Mouse (Mus musculus): Measurements from ENCODE around the gene Mybpc3. TPM values are rescaled to one million over a fixed set of nuclear protein-coding genes. Genes with fewer than 3 reads are reported as not detected.

Mybpc3 gene
- polyA plus RNA-seq, 1 experiment from 2014 or later: 0.44 TPM

- Histone ChIP-seq H3K9ac (replicated peaks; ENCODE audit: low read length) (no peak overlapping the region), H3K4me1 (ENCODE audit: insufficient read depth, low read length) (peaks cover 5% of the 10 kb centered on the region), H3K27me3 (ENCODE audit: insufficient read depth, low read length) (peaks cover 4% of the 10 kb centered on the region; the same call in 1 of the 2 replicates), H3K4me2 (replicated peaks; ENCODE audit: low read depth, low read length) (no peak overlapping the region), H3K4me3 (ENCODE audit: low read length) (no peak overlapping the region), H3K27ac (ENCODE audit: low read length) (no peak overlapping the region), H3K9me3 (ENCODE audit: low read length) (no peaks in the 10 kb centered on the region), H3K36me3 (ENCODE audit: insufficient read depth, low read length) (no peaks in the 10 kb centered on the region)
- 81% methylated on average over 19 of the region's 19 CpGs for WGBS
- ATAC-seq (ENCODE audit: low FRiP score, low TSS enrichment): no peak
Observed at GRCm38 (mm10) chr2:91119061-91119460, 1.1 kb downstream of the Mybpc3 start.

- peaks cover 5% of the 10 kb centered on the region for H3K4me1 ChIP-seq (ENCODE audit: insufficient read depth, low read length)
- ATAC-seq (ENCODE audit: low FRiP score, low TSS enrichment): no peak
- H3K27ac ChIP-seq (ENCODE audit: low read length): no peak overlapping the region
- H3K9me3 ChIP-seq (ENCODE audit: low read length): no peaks in the 10 kb centered on the region
- no peak overlapping the region for H3K9ac ChIP-seq (replicated peaks; ENCODE audit: low read length)
- H3K4me3 ChIP-seq (ENCODE audit: low read length): no peak overlapping the region
- H3K4me2 ChIP-seq (replicated peaks; ENCODE audit: low read depth, low read length): no peak overlapping the region
- peaks cover 4% of the 10 kb centered on the region; the same call in 1 of the 2 replicates for H3K27me3 ChIP-seq (ENCODE audit: insufficient read depth, low read length)
- no peaks in the 10 kb centered on the region for H3K36me3 ChIP-seq (ENCODE audit: insufficient read depth, low read length)
- 82% methylated on average over 6 of the region's 6 CpGs for WGBS
Observed at GRCm38 (mm10) chr2:91119551-91119950, 1.6 kb downstream of the Mybpc3 start.

GRCm38 (mm10) chr2:91120261-91120671 is 2.3 kb downstream of the Mybpc3 start:
- ATAC-seq (ENCODE audit: low FRiP score, low TSS enrichment): no peak
- H3K27me3 ChIP-seq (ENCODE audit: insufficient read depth, low read length): peaks cover 4% of the 10 kb centered on the region; the same call in 1 of the 2 replicates

DNA sequence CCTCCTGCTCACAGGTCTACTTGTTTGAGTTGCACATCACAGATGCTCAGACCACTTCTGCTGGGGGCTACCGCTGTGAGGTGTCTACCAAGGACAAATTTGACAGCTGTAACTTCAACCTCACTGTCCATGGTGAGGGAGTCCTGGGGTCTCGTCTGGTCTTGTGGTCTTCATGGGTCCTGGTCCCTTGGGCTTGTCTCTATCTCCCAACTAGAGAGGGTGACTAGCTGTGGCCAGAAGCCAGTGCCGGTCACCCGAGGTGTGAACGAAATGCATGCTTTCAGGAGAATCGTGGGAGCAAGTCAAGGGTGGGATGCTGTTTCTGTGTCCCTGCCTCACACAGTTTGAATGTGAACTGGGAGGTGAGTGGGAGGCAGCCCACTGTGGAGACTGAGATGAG is 3.1 kb downstream of the Mybpc3 start:
- H3K4me1 ChIP-seq (ENCODE audit: insufficient read depth, low read length): no peaks in the 10 kb centered on the region
- no peak for ATAC-seq (ENCODE audit: low FRiP score, low TSS enrichment)
- no peak overlapping the region for H3K4me2 ChIP-seq (replicated peaks; ENCODE audit: low read depth, low read length)
- H3K4me3 ChIP-seq (ENCODE audit: low read length): no peak overlapping the region
- no peaks in the 10 kb centered on the region for H3K36me3 ChIP-seq (ENCODE audit: insufficient read depth, low read length)
- peaks cover 3% of the 10 kb centered on the region; the same call in 1 of the 2 replicates for H3K27me3 ChIP-seq (ENCODE audit: insufficient read depth, low read length)
- H3K9ac ChIP-seq (replicated peaks; ENCODE audit: low read length): no peak overlapping the region
- WGBS: 66% methylated on average over 6 of the region's 6 CpGs
- no peaks in the 10 kb centered on the region for H3K9me3 ChIP-seq (ENCODE audit: low read length)
- H3K27ac ChIP-seq (ENCODE audit: low read length): no peak overlapping the region

More at GRCm38 (mm10) chr2:91120261-91120671, 2.3 kb downstream of the Mybpc3 start:
- no peak overlapping the region for H3K4me2 ChIP-seq (replicated peaks; ENCODE audit: low read depth, low read length)
- H3K27ac ChIP-seq (ENCODE audit: low read length): no peak overlapping the region
- H3K9ac ChIP-seq (replicated peaks; ENCODE audit: low read length): no peak overlapping the region
- WGBS: 66% methylated on average over 6 of the region's 6 CpGs
- H3K36me3 ChIP-seq (ENCODE audit: insufficient read depth, low read length): no peaks in the 10 kb centered on the region
- H3K4me3 ChIP-seq (ENCODE audit: low read length): no peak overlapping the region
- peaks cover 4% of the 10 kb centered on the region for H3K4me1 ChIP-seq (ENCODE audit: insufficient read depth, low read length)
- H3K9me3 ChIP-seq (ENCODE audit: low read length): no peaks in the 10 kb centered on the region

DNA sequence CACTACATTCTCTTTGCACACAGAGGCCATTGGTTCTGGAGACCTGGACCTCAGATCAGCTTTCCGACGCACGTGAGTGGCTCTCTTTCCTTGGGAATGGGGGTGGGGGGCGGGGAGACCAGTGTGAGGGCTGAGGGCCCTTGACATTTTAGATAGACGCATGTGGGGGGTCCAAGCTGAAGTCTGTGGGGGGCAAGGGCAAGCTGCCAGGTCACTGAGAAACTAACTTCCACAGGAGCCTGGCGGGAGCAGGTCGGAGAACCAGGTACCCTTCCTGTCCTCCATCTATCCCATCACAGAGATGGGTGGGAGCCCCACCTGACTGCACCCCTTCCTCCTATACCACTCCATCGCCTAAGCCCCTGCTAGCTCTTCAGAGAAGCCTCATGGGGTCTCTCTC is 3.6 kb downstream of the Mybpc3 start:
- no peak overlapping the region for H3K9ac ChIP-seq (replicated peaks; ENCODE audit: low read length)
- no peak overlapping the region for H3K4me2 ChIP-seq (replicated peaks; ENCODE audit: low read depth, low read length)
- H3K4me3 ChIP-seq (ENCODE audit: low read length): no peak overlapping the region
- H3K4me1 ChIP-seq (ENCODE audit: insufficient read depth, low read length): no peaks in the 10 kb centered on the region
- no peak for ATAC-seq (ENCODE audit: low FRiP score, low TSS enrichment)
- H3K9me3 ChIP-seq (ENCODE audit: low read length): no peaks in the 10 kb centered on the region
- no peaks in the 10 kb centered on the region for H3K27me3 ChIP-seq (ENCODE audit: insufficient read depth, low read length)
- H3K27ac ChIP-seq (ENCODE audit: low read length): no peak overlapping the region
- H3K36me3 ChIP-seq (ENCODE audit: insufficient read depth, low read length): no peaks in the 10 kb centered on the region
- 49% methylated on average over 8 of the region's 8 CpGs for WGBS

DNA sequence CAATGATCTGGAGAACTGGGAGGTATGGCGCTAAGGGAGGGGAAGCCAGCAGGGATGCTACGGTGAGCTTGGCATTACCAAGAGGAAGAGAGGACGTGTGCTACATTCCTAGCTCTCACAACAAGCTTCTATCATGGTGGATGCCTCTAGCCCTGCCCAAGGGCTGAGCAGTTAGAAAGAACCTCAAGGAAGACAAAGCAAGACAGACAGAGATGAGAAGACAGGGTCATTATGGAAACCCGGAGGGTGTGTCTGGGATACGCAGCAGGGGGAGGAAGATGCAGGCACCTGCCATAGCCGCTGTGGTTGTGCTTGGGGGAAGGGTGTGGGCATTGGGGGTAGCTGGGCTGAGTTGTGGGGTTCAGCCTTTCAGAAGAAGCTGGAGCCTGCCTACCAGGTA is 5.6 kb downstream of the Mybpc3 start:
- H3K27ac ChIP-seq (ENCODE audit: low read length): no peak overlapping the region
- no peak overlapping the region for H3K4me2 ChIP-seq (replicated peaks; ENCODE audit: low read depth, low read length)
- H3K4me1 ChIP-seq (ENCODE audit: insufficient read depth, low read length): no peaks in the 10 kb centered on the region
- no peaks in the 10 kb centered on the region for H3K27me3 ChIP-seq (ENCODE audit: insufficient read depth, low read length)
- WGBS: 69% methylated on average over 6 of the region's 6 CpGs
- no peak for ATAC-seq (ENCODE audit: low FRiP score, low TSS enrichment)
- H3K9ac ChIP-seq (replicated peaks; ENCODE audit: low read length): no peak overlapping the region
- H3K9me3 ChIP-seq (ENCODE audit: low read length): no peaks in the 10 kb centered on the region
- H3K36me3 ChIP-seq (ENCODE audit: insufficient read depth, low read length): no peaks in the 10 kb centered on the region
- no peak overlapping the region for H3K4me3 ChIP-seq (ENCODE audit: low read length)

DNA sequence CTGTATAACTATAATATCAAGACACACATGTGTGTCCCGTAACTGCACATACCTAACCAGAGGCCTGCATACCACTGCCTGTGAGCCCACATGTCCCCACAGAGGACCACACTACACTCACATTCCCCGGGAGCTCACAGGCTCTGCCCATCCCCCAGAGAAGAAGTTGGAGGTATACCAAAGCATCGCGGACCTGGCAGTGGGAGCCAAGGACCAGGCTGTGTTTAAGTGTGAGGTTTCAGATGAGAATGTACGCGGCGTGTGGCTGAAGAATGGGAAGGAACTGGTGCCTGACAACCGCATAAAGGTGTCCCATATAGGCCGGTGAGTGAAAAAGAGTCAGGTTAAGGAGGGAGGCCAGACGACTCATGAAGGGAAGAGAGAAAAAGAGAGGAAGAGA is 7.2 kb downstream of the Mybpc3 start:
- Histone ChIP-seq H3K4me3 (ENCODE audit: low read length) (no peak overlapping the region), H3K9ac (replicated peaks; ENCODE audit: low read length) (no peak overlapping the region), H3K4me2 (replicated peaks; ENCODE audit: low read depth, low read length) (no peak overlapping the region), H3K4me1 (ENCODE audit: insufficient read depth, low read length) (no peaks in the 10 kb centered on the region), H3K36me3 (ENCODE audit: insufficient read depth, low read length) (no peaks in the 10 kb centered on the region), H3K27me3 (ENCODE audit: insufficient read depth, low read length) (no peaks in the 10 kb centered on the region), H3K9me3 (ENCODE audit: low read length) (no peaks in the 10 kb centered on the region), H3K27ac (ENCODE audit: low read length) (no peak overlapping the region)
- 83% methylated on average over 10 of the region's 10 CpGs for WGBS
- no peak for ATAC-seq (ENCODE audit: low FRiP score, low TSS enrichment)

DNA sequence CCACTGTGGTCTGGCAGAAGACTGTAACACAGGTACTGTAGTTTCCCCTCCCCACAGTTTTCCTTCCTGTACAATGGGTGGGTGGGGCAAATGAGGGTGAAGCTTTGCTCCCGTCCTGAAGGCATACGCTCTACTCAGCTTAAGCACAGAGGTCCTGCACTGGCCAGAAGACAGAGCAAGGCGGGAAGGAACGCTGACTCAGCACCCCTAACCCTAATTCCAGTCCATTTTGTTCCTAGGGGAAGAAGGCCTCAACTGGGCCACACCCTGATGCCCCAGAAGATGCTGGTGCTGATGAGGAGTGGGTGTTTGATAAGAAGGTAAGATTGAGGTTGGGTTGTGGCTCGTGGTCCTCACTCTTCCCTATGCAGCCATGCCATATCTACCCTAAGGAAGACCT is 10.8 kb downstream of the Mybpc3 start:
- no peaks in the 10 kb centered on the region for H3K9me3 ChIP-seq (ENCODE audit: low read length)
- H3K4me3 ChIP-seq (ENCODE audit: low read length): no peak overlapping the region
- no peaks in the 10 kb centered on the region for H3K4me1 ChIP-seq (ENCODE audit: insufficient read depth, low read length)
- H3K4me2 ChIP-seq (replicated peaks; ENCODE audit: low read depth, low read length): no peak overlapping the region
- no peak overlapping the region for H3K27ac ChIP-seq (ENCODE audit: low read length)
- no peaks in the 10 kb centered on the region for H3K27me3 ChIP-seq (ENCODE audit: insufficient read depth, low read length)
- no peak overlapping the region for H3K9ac ChIP-seq (replicated peaks; ENCODE audit: low read length)
- no peaks in the 10 kb centered on the region for H3K36me3 ChIP-seq (ENCODE audit: insufficient read depth, low read length)
- WGBS: 84% methylated on average over 5 of the region's 5 CpGs
- no peak for ATAC-seq (ENCODE audit: low FRiP score, low TSS enrichment)

- ATAC-seq (ENCODE audit: low FRiP score, low TSS enrichment): no peak
- 87% methylated on average over 6 of the region's 6 CpGs for WGBS
- H3K36me3 ChIP-seq (ENCODE audit: insufficient read depth, low read length): no peaks in the 10 kb centered on the region
- H3K27me3 ChIP-seq (ENCODE audit: insufficient read depth, low read length): no peaks in the 10 kb centered on the region
- no peak overlapping the region for H3K27ac ChIP-seq (ENCODE audit: low read length)
- no peaks in the 10 kb centered on the region for H3K9me3 ChIP-seq (ENCODE audit: low read length)
- H3K4me2 ChIP-seq (replicated peaks; ENCODE audit: low read depth, low read length): no peak overlapping the region
- no peaks in the 10 kb centered on the region for H3K4me1 ChIP-seq (ENCODE audit: insufficient read depth, low read length)
- no peak overlapping the region for H3K9ac ChIP-seq (replicated peaks; ENCODE audit: low read length)
- H3K4me3 ChIP-seq (ENCODE audit: low read length): no peak overlapping the region
Observed at GRCm38 (mm10) chr2:91130126-91130525, 12.2 kb downstream of the Mybpc3 start.

DNA sequence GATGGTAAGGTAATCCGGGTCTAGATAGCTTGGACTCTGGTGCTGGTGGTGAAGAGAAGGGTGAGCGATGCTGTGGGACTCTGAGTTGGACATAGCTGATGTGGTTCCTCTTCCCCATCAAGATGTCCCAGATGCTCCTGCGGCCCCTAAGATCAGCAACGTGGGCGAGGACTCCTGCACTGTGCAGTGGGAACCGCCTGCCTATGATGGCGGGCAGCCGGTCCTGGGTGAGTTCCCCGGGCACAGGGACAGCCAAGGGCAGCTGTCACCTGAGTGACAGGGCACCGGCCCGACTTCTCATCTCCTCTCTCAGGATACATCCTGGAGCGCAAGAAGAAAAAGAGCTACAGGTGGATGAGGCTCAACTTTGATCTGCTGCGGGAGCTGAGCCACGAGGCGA is 13.3 kb downstream of the Mybpc3 start:
- Histone ChIP-seq H3K4me3 (ENCODE audit: low read length) (no peak overlapping the region), H3K4me2 (replicated peaks; ENCODE audit: low read depth, low read length) (no peak overlapping the region), H3K36me3 (ENCODE audit: insufficient read depth, low read length) (no peaks in the 10 kb centered on the region), H3K27ac (ENCODE audit: low read length) (no peak overlapping the region), H3K9ac (replicated peaks; ENCODE audit: low read length) (no peak overlapping the region), H3K27me3 (ENCODE audit: insufficient read depth, low read length) (no peaks in the 10 kb centered on the region), H3K4me1 (ENCODE audit: insufficient read depth, low read length) (no peaks in the 10 kb centered on the region), H3K9me3 (ENCODE audit: low read length) (no peaks in the 10 kb centered on the region)
- ATAC-seq (ENCODE audit: low FRiP score, low TSS enrichment): no peak
- 88% methylated on average over 15 of the region's 15 CpGs for WGBS
